Mouse (Mus musculus) midbrain, embryonic 12.5 days (tissue): ENCODE measurements around the gene Vps13a. TPM values are rescaled to one million over a fixed set of nuclear protein-coding genes. Genes with fewer than 3 reads are reported as not detected.
A peak's percentile ranks its signal among the peaks of the same experiment; 100 is the strongest.
"Not testable (repeated sequence)": the region's sequence is repeated elsewhere in the genome, so short reads cannot be mapped to it uniquely, and the experiment has no call there.

ENCODE experiments used
- ATAC-seq: fragments of 200-750 bp; cut with Nextera tagmentation; 2 replicates; pipeline ENCODE4 v1.8.0; 2017; ENCODE audit warnings: low read depth, moderate TSS enrichment, moderate library complexity; ENCODE audit not compliant: low FRiP score
- H3K27ac ChIP-seq: fragments of 300-500 bp; sonication (generic); replicated peaks from 2 replicates; pipeline ENCODE4 v1.5.1; 2016; ENCODE audit warnings: mild to moderate bottlenecking
- H3K27me3 ChIP-seq: fragments of 300-500 bp; sonication (generic); 2 replicates; pipeline ENCODE4 v1.6.1; 2016; ENCODE audit warnings: mild to moderate bottlenecking
- H3K36me3 ChIP-seq: fragments of 300-500 bp; sonication (generic); 2 replicates; pipeline ENCODE4 v1.6.1; 2016
- H3K4me1 ChIP-seq: fragments of 300-500 bp; sonication (generic); 2 replicates; pipeline ENCODE4 v1.6.1; 2016
- H3K4me2 ChIP-seq: fragments of 300-500 bp; sonication (generic); replicated peaks from 2 replicates; pipeline ENCODE4 v1.6.1; 2016; ENCODE audit warnings: mild to moderate bottlenecking, moderate library complexity
- H3K4me3 ChIP-seq: fragments of 300-500 bp; sonication (generic); 2 replicates; pipeline ENCODE4 v1.5.1; 2016; ENCODE audit warnings: mild to moderate bottlenecking
- H3K9ac ChIP-seq: fragments of 300-500 bp; sonication (generic); replicated peaks from 2 replicates; pipeline ENCODE4 v1.6.1; 2016; ENCODE audit warnings: mild to moderate bottlenecking, moderate library complexity
- H3K9me3 ChIP-seq: fragments of 300-500 bp; sonication (generic); 2 replicates; pipeline ENCODE4 v1.6.1; 2016; ENCODE audit warnings: mild to moderate bottlenecking
- WGBS: fragments of 180-500 bp; shearing (Covaris S2); methylation state at CpG from one replicate; pipeline ENCODE4 v1.1.7; 2016; 5-methylcytosine and 5-hydroxymethylcytosine counted together
- polyA plus RNA-seq: library from polyadenylated mRNA; unstranded; fragments of >200 nt; fragmentation: Nextera tagmentation; extraction: Ambion mirVana; gene quantifications from 2 replicates; pipeline ENCODE4 v1.2.1, GENCODE M21; 2016

Vps13a gene
- polyA plus RNA-seq, 1 experiment from 2014 or later, result 13.1 TPM

DNA sequence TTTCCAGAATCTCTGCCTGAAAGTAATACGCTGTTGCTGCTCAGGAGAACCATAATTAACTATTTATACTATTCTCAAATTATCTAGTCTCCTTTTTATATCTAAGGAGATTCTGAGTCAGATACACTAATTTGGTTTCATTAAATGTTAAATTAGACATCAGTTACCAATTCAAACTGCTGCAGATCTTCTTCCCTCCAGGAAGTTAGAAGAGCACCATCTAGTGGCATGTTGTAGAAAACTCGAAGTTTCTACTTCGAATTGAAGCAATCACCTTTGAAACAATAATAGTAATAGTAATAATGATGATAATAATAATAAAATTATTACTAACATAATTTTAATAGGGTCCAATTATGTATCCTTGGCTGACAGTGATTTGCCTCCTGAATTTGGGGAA, 4.1 kb upstream of the Vps13a start:
- no peaks in the 10 kb centered on the region for H3K36me3 ChIP-seq
- H3K9me3 ChIP-seq, result no peaks in the 10 kb centered on the region
- peaks cover 7% of the 10 kb centered on the region for H3K4me1 ChIP-seq
- no peak overlapping the region for H3K9ac ChIP-seq
- no peak overlapping the region for H3K4me2 ChIP-seq
- H3K4me3 ChIP-seq, result no peak overlapping the region
- 26% methylated on average over 3 of the region's 3 CpGs for WGBS
- peaks cover 10% of the 10 kb centered on the region for H3K27me3 ChIP-seq
- ATAC-seq, result no peak
- no peak overlapping the region for H3K27ac ChIP-seq

- H3K36me3 ChIP-seq, result no peaks in the 10 kb centered on the region
- no peak overlapping the region for H3K27ac ChIP-seq
- H3K27me3 ChIP-seq, result peaks cover 17% of the 10 kb centered on the region
- H3K4me1 ChIP-seq, result peaks cover 10% of the 10 kb centered on the region
- H3K4me2 ChIP-seq, result peak overlapping the region; percentile 98
- no peak overlapping the region; the same call in 1 of the 2 replicates for H3K9ac ChIP-seq
- 12% methylated on average over 10 of the region's 10 CpGs for WGBS
- no peaks in the 10 kb centered on the region for H3K9me3 ChIP-seq
- peak overlapping the region; percentile 74 for H3K4me3 ChIP-seq
- ATAC-seq, result peak; percentile 3
Observed at GRCm38 (mm10) chr19:16781406-16782019, 780 bp upstream of the Vps13a start.

- Histone ChIP-seq H3K4me1 (peaks cover 10% of the 10 kb centered on the region), H3K9me3 (no peaks in the 10 kb centered on the region), H3K36me3 (no peaks in the 10 kb centered on the region), H3K27me3 (peaks cover 17% of the 10 kb centered on the region), H3K9ac (peak overlapping the region; percentile 66), H3K27ac (no peak overlapping the region), H3K4me2 (peak overlapping the region; percentile 98), H3K4me3 (peak overlapping the region; percentile 74)
- under 1% methylated on average over 55 of the region's 55 CpGs for WGBS
- no peak; the same call in 1 of the 2 replicates for ATAC-seq
Observed at GRCm38 (mm10) chr19:16780251-16780783, 416 bp downstream of the Vps13a start.

- Histone ChIP-seq H3K27ac (no peak overlapping the region), H3K9ac (peak overlapping the region; percentile 66), H3K36me3 (no peaks in the 10 kb centered on the region), H3K27me3 (peaks cover 17% of the 10 kb centered on the region), H3K4me3 (peak overlapping the region; percentile 74), H3K4me2 (peak overlapping the region; percentile 98), H3K4me1 (peaks cover 10% of the 10 kb centered on the region), H3K9me3 (no peaks in the 10 kb centered on the region)
- ATAC-seq, result no peak
- WGBS, result 17% methylated on average over 8 of the region's 8 CpGs
Observed at GRCm38 (mm10) chr19:16779786-16780185, 947 bp downstream of the Vps13a start.

GRCm38 (mm10) chr19:16779281-16779680, 1.5 kb downstream of the Vps13a start:
- WGBS, result 75% methylated on average over 5 of the region's 5 CpGs
- Histone ChIP-seq H3K4me1 (peaks cover 10% of the 10 kb centered on the region), H3K4me3 (no peak overlapping the region), H3K36me3 (no peaks in the 10 kb centered on the region), H3K27ac (no peak overlapping the region), H3K4me2 (no peak overlapping the region), H3K9ac (no peak overlapping the region), H3K9me3 (no peaks in the 10 kb centered on the region), H3K27me3 (peaks cover 17% of the 10 kb centered on the region)
- ATAC-seq, result no peak

- ATAC-seq, result no peak
- peaks cover 10% of the 10 kb centered on the region for H3K4me1 ChIP-seq
- no peak overlapping the region for H3K9ac ChIP-seq
- no peaks in the 10 kb centered on the region for H3K9me3 ChIP-seq
- H3K27me3 ChIP-seq, result peaks cover 17% of the 10 kb centered on the region
- no peaks in the 10 kb centered on the region for H3K36me3 ChIP-seq
- no peak overlapping the region for H3K4me2 ChIP-seq
- WGBS, result 73% methylated on average over 6 of the region's 6 CpGs
- no peak overlapping the region for H3K4me3 ChIP-seq
- H3K27ac ChIP-seq, result no peak overlapping the region
Observed at GRCm38 (mm10) chr19:16778578-16778977, 2.2 kb downstream of the Vps13a start.

- Histone ChIP-seq H3K36me3 (no peaks in the 10 kb centered on the region), H3K9ac (no peak overlapping the region), H3K4me2 (no peak overlapping the region), H3K4me1 (peaks cover 10% of the 10 kb centered on the region), H3K4me3 (no peak overlapping the region), H3K27ac (no peak overlapping the region), H3K9me3 (no peaks in the 10 kb centered on the region), H3K27me3 (peaks cover 16% of the 10 kb centered on the region)
- no peak for ATAC-seq
- WGBS, result 85% methylated on average over 3 of the region's 3 CpGs
Observed at GRCm38 (mm10) chr19:16777901-16778300, 2.8 kb downstream of the Vps13a start.

GRCm38 (mm10) chr19:16777391-16777790, 3.3 kb downstream of the Vps13a start:
- H3K9ac ChIP-seq, H3K4me2 ChIP-seq, H3K36me3 ChIP-seq, H3K27ac ChIP-seq, H3K4me3 ChIP-seq, ATAC-seq, H3K9me3 ChIP-seq, H3K4me1 ChIP-seq: not testable (repeated sequence)
- peaks cover 11% of the 10 kb centered on the region for H3K27me3 ChIP-seq

DNA sequence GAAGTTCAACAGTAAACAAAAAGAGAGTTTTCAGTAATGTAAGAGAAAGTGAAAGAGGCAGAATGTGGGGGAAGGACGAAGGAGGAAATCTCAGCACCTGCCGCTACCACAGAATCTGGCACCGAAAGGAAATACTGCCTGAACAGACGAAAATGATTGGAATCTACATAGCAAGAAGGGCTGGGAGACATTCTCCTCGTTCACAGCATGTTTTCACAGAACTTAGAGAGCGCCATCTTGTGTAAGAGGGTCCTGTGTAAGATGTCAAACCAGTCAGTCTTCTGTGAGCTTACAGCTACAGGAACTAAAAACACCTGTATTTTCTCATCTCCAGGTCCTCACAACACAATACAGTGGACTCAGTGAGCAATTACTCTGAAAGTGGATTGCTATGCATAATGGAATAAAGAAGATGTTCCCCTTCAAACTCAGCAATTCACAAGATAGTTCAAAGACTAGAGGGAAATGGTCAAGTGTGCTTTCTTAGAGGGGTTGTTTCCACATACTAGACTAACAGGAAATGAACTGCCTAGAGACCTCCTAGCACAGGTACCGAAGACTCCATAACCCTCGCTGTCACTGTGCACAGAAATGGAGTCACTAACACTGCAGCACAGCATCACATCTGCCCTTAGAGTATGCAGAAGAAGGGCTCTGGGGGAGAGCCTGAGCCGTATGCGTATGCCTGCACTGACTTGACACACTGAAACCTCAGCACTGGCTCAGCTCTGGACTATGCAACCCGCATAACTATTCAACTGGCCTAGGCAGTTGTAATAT, 7.3 kb downstream of the Vps13a start:
- Histone ChIP-seq H3K4me2 (no peak overlapping the region), H3K27ac (no peak overlapping the region), H3K27me3 (no peaks in the 10 kb centered on the region), H3K9ac (no peak overlapping the region), H3K36me3 (no peaks in the 10 kb centered on the region), H3K9me3 (no peaks in the 10 kb centered on the region), H3K4me3 (no peak overlapping the region), H3K4me1 (no peaks in the 10 kb centered on the region)
- WGBS, result 73% methylated on average over 11 of the region's 11 CpGs
- no peak for ATAC-seq

DNA sequence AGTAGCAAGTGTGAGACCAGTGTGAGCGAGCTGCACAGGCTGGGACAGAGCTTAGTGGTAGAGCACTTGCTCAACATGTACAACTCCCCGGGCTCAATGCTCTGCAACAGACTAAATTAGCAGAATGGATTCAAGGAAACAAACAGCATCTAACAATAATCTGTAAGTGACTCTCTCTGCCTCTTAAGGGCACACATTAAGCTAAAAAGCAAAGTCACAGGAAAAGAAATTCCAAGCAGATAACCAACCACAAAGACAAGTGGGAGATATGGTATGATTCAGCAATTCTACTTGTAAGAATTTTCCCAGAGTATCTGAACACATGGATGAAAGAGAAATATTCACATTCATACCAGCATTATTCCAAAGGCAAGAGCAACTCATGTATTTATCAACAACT, 13.3 kb downstream of the Vps13a start:
- 92% methylated on average over 2 of the region's 2 CpGs for WGBS
- H3K27ac ChIP-seq, result no peak overlapping the region
- no peaks in the 10 kb centered on the region for H3K4me1 ChIP-seq
- no peaks in the 10 kb centered on the region for H3K36me3 ChIP-seq
- ATAC-seq, result no peak
- no peaks in the 10 kb centered on the region for H3K27me3 ChIP-seq
- no peak overlapping the region for H3K4me3 ChIP-seq
- no peaks in the 10 kb centered on the region for H3K9me3 ChIP-seq
- H3K4me2 ChIP-seq, result no peak overlapping the region
- H3K9ac ChIP-seq, result no peak overlapping the region

DNA sequence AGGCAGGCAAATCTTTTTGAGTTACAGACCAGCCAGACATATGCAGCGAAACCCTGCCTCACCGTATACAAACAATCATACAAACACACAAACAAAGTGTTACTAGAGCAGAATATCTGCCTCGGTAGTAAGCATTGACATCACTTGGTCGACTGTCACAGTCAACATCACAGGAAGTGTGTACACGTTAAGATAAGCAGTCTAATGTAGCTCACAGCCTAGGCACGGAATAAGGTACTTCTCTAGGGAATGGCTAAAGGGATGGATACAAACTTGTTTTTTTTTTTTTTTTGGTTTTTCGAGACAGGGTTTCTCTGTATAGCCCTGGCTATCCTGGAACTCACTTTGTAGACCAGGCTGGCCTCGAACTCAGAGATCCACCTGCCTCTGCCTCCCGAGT, 23.3 kb downstream of the Vps13a start:
- H3K4me2 ChIP-seq, H3K4me3 ChIP-seq, H3K27me3 ChIP-seq, H3K36me3 ChIP-seq, ATAC-seq, H3K4me1 ChIP-seq, H3K9me3 ChIP-seq, H3K9ac ChIP-seq, H3K27ac ChIP-seq: not testable (repeated sequence)
- 95% methylated on average over 9 of the region's 9 CpGs for WGBS

- Histone ChIP-seq H3K36me3 (0 out of 2 replicates have a peak, but pooled peaks cover 3% of the 10 kb centered on the region), H3K27ac (no peak overlapping the region), H3K9me3 (no peaks in the 10 kb centered on the region), H3K9ac (no peak overlapping the region), H3K4me2 (no peak overlapping the region), H3K4me1 (no peaks in the 10 kb centered on the region), H3K4me3 (no peak overlapping the region), H3K27me3 (no peaks in the 10 kb centered on the region)
- ATAC-seq, result no peak
Observed at GRCm38 (mm10) chr19:16755854-16756253, 24.9 kb downstream of the Vps13a start.
